Mouse (Mus musculus) bone marrow, adult 2 months (tissue): ENCODE measurements around the gene Ets2.

Source experiments
- CTCF ChIP-seq: fragments of 200-500 bp; IDR thresholded peaks from 2 replicates; pipeline ENCODE4 v1.5.1; 2011; ENCODE audit warnings: low read length, control low read depth; ENCODE audit not compliant: control insufficient read depth, insufficient read depth
- POLR2A ChIP-seq: fragments of 200-500 bp; IDR thresholded peaks from 2 replicates; pipeline ENCODE4 v1.6.1; 2011; ENCODE audit warnings: low read depth, mild to moderate bottlenecking, control low read depth, low read length, borderline replicate concordance; ENCODE audit not compliant: control insufficient read depth

- no peak for TF ChIP-seq CTCF
- TF ChIP-seq POLR2A: no peak
Observed at GRCm38 (mm10) chr16:95676668-95677067, 25.2 kb upstream of the Ets2 start.
